Mouse (Mus musculus) liver, adult 2 months (tissue): Measurements from ENCODE around the gene Klhl29.

Experiments
- CTCF ChIP-seq: fragments of 200-500 bp; IDR thresholded peaks from 2 replicates; pipeline ENCODE4 v1.5.1; 2011; ENCODE audit warnings: low read depth, low read length, control low read depth
- POLR2A ChIP-seq: fragments of 200-500 bp; IDR thresholded peaks from 2 replicates; pipeline ENCODE4 v1.6.1; 2011; ENCODE audit warnings: low read length, control low read depth; ENCODE audit not compliant: insufficient read depth; ENCODE audit errors: extremely low read depth

DNA sequence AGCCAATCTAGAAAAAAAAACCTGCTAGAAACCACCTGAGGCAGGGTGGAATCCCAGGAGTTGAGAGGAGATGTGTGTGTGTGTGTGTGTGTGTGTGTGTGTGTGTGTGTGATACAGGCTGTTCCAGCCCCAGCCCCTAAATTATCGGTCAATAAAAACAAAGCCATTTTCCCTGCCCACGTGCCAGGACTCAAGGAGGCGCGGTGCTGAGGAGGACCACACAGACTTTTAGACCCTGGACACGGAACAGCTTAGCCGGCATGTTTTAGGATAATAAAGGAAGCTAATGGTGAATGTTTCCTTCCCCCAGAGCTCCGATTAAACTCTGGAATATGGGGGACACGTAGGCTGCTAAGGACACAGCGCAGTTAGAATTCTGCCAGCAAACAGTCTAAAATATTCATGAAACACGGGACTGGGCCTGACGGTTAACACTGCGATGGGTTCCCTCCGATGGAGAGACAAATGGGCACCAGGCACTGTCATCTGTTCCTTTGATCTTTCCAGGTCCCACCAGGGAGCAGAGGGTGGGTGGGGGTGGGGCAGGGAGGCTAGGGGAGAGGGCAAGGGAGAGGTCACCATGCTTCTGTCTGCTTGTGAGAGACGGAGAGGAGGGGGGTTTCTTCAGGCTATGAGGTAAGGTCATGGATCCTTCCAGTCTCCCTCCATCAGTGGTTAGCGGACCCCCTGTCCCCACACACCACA, 185.9 kb downstream of the Klhl29 start:
- TF ChIP-seq CTCF (no peak), POLR2A (no peak)
